Mouse (Mus musculus) 3134 (cell line): ENCODE measurements around the gene Actr2.
"Not testable (repeated sequence)": the region's sequence is repeated elsewhere in the genome, so short reads cannot be mapped to it uniquely, and the experiment has no call there.

ENCODE experiments used
- DNase-seq: peaks from one replicate; pipeline ENCODE4 v3.0.0-alpha.2; 2011; ENCODE audit warnings: low spot score; ENCODE audit not compliant: insufficient read length; ENCODE audit errors: extremely low read depth

Gene Actr2

GRCm38 (mm10) chr11:20054617-20055016 lies 58.1 kb downstream of the Actr2 start:
- DNase-seq: no peak

- DNase-seq: no peak
Measured at GRCm38 (mm10) chr11:20053951-20054350, 58.8 kb downstream of the Actr2 start.

GRCm38 (mm10) chr11:20052814-20053536 lies 59.7 kb downstream of the Actr2 start:
- no peak for DNase-seq

GRCm38 (mm10) chr11:20045586-20045985 lies 67.1 kb downstream of the Actr2 start:
- DNase-seq: no peak

- DNase-seq: peak; percentile 47
Measured at GRCm38 (mm10) chr11:20043256-20043655, 69.5 kb downstream of the Actr2 start.

- DNase-seq: no peak
Measured at GRCm38 (mm10) chr11:20042106-20042505, 70.6 kb downstream of the Actr2 start.

GRCm38 (mm10) chr11:20041164-20041920 lies 71.4 kb downstream of the Actr2 start:
- DNase-seq: no peak

- DNase-seq: no peak
Measured at GRCm38 (mm10) chr11:20038723-20039122, 74.0 kb downstream of the Actr2 start.

GRCm38 (mm10) chr11:20037739-20038138 lies 75.0 kb downstream of the Actr2 start:
- DNase-seq: no peak

GRCm38 (mm10) chr11:20035972-20036371 lies 76.7 kb downstream of the Actr2 start:
- DNase-seq: no peak

GRCm38 (mm10) chr11:20035343-20035928 lies 77.3 kb downstream of the Actr2 start:
- DNase-seq: peak; percentile 57

GRCm38 (mm10) chr11:20034337-20034947 lies 78.3 kb downstream of the Actr2 start:
- no peak for DNase-seq

- DNase-seq: no peak
Measured at GRCm38 (mm10) chr11:20033541-20034160, 79.1 kb downstream of the Actr2 start.

- no peak for DNase-seq
Measured at GRCm38 (mm10) chr11:20031536-20031935, 81.2 kb downstream of the Actr2 start.

- DNase-seq: not testable (repeated sequence)
Measured at GRCm38 (mm10) chr11:20030973-20031372, 81.7 kb downstream of the Actr2 start.

- no peak for DNase-seq
Measured at GRCm38 (mm10) chr11:20029014-20029413, 83.7 kb downstream of the Actr2 start.

- no peak for DNase-seq
Measured at GRCm38 (mm10) chr11:20028396-20028795, 84.3 kb downstream of the Actr2 start.

- no peak for DNase-seq
Measured at GRCm38 (mm10) chr11:20027719-20028118, 85.0 kb downstream of the Actr2 start.

- no peak for DNase-seq
Measured at GRCm38 (mm10) chr11:20025899-20026298, 86.8 kb downstream of the Actr2 start.

GRCm38 (mm10) chr11:20022911-20023482 lies 89.7 kb downstream of the Actr2 start:
- no peak for DNase-seq
